Mouse (Mus musculus): Measurements from ENCODE around the gene Dhrs7b.

DNA sequence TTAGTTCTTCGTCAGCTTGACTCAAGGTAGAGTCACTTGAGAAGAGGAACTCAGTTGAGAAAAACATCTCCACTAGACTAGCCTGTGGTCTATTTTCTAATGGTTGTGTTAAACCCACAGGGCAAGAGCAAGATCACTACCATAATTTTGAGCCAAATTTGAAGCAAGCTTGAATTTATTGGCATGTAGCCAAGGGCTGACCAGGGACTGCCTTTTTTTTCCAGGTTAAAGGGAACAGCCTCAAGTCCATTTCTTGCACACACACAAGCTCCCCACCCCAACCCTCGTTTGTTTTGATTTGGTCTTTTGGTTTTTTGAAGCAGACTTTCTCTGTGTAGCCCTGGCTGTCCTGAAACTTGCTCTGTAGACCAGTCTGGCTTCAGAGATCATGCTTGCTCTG is 59.4 kb downstream of the Dhrs7b start:
- no peak for TF ChIP-seq CTCF (IDR thresholded peaks at IDR 0.05; ENCODE audit: low read depth)
- no peak for TF ChIP-seq EP300 (IDR thresholded peaks at IDR 0.05; ENCODE audit: low read depth)

Measured in heart, postnatal 0 days (tissue).